Mouse (Mus musculus): ENCODE results near the gene Gbx1. TPM values are rescaled to one million over a fixed set of nuclear protein-coding genes. Genes with fewer than 3 reads are reported as not detected.

Gene Gbx1
- polyA plus RNA-seq, 1 experiment from 2014 or later, result 0.34 TPM

GRCm38 (mm10) chr5:24466762-24467161, 60.2 kb downstream of the Gbx1 start:
- DNase-seq (ENCODE audit: low spot score), result no peak
- Histone ChIP-seq H3K9me3 (no peaks in the 10 kb centered on the region), H3K4me1 (peaks cover 36% of the 10 kb centered on the region), H3K27me3 (replicated peaks; ENCODE audit: low read depth, poor library complexity, severe bottlenecking) (no peaks in the 10 kb centered on the region), H3K4me3 (no peak overlapping the region), H3K27ac (replicated peaks) (no peak overlapping the region), H3K36me3 (replicated peaks) (peaks cover 14% of the 10 kb centered on the region)
- WGBS, result 60% methylated on average over 12 of the region's 12 CpGs

DNA sequence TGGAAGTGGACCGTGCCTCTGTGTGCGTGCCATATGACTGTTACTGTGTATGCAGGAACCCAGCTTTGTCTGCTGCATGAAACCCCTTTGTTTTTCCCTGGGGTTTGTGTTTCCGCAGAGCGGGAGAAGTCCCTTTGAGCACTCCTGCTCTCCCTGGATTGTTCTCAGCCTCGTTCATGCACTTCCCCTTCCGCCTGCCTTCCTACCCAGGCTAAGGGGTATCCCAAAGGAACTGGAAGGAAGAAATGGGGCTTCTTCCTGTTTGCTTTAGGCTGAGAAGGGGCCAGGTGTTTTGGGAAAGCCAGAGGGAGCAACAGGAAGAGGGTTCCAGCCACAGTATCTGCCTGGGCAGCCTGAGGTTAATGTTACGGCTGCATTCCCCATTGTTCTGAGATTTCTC, 71.4 kb downstream of the Gbx1 start:
- H3K27ac ChIP-seq (replicated peaks), result 0 out of 2 replicates have a peak overlapping the region, but pooled peaks have one; percentile 51
- no peak for DNase-seq (ENCODE audit: low spot score)
- WGBS, result 62% methylated on average over 7 of the region's 7 CpGs
- H3K4me1 ChIP-seq, result peaks cover 53% of the 10 kb centered on the region
- H3K27me3 ChIP-seq (replicated peaks; ENCODE audit: low read depth, poor library complexity, severe bottlenecking), result 0 out of 2 replicates have a peak, but pooled peaks cover 3% of the 10 kb centered on the region
- H3K4me3 ChIP-seq, result peak overlapping the region; percentile 23
- H3K9me3 ChIP-seq, result no peaks in the 10 kb centered on the region
- H3K36me3 ChIP-seq (replicated peaks), result peaks cover 55% of the 10 kb centered on the region

DNA sequence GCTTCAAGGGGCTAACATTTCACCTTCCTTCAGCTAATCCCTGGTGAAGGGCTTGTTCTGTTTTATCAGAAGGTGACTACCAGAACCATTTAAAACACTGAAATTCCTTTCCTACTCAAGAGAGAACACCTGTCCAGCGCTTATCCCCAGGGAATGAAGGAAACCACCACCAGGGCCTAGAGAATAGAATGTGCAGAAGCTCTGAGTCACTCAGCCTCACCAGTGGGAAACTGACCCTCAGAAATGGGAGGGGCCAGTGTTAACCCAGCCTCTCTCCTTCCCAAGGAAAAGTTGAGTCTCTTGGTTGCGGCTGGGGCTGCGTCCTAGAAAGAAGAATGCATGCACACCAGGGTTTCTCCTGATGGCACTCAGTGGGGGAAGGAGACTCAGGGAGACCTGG, 71.9 kb downstream of the Gbx1 start:
- Histone ChIP-seq H3K9me3 (no peaks in the 10 kb centered on the region), H3K4me3 (peak overlapping the region; percentile 23), H3K36me3 (replicated peaks) (peaks cover 50% of the 10 kb centered on the region), H3K27ac (replicated peaks) (0 out of 2 replicates have a peak overlapping the region, but pooled peaks have one; percentile 51), H3K4me1 (peaks cover 51% of the 10 kb centered on the region), H3K27me3 (replicated peaks; ENCODE audit: low read depth, poor library complexity, severe bottlenecking) (peaks cover 7% of the 10 kb centered on the region)
- 68% methylated on average over 3 of the region's 3 CpGs for WGBS
- DNase-seq (ENCODE audit: low spot score), result no peak

- no peak for DNase-seq (ENCODE audit: low spot score)
- peak overlapping the region; percentile 87 for H3K4me3 ChIP-seq
- peaks cover 16% of the 10 kb centered on the region for H3K27me3 ChIP-seq (replicated peaks; ENCODE audit: low read depth, poor library complexity, severe bottlenecking)
- H3K4me1 ChIP-seq, result peaks cover 50% of the 10 kb centered on the region
- H3K27ac ChIP-seq (replicated peaks), result peak overlapping the region; percentile 94; the same call in 1 of the 2 replicates
- WGBS, result 25% methylated on average over 2 of the region's 2 CpGs
- H3K9me3 ChIP-seq, result no peaks in the 10 kb centered on the region
- peaks cover 42% of the 10 kb centered on the region for H3K36me3 ChIP-seq (replicated peaks)
These were observed 73.1 kb downstream of the Gbx1 start for GRCm38 (mm10) chr5:24453985-24454303.

DNA sequence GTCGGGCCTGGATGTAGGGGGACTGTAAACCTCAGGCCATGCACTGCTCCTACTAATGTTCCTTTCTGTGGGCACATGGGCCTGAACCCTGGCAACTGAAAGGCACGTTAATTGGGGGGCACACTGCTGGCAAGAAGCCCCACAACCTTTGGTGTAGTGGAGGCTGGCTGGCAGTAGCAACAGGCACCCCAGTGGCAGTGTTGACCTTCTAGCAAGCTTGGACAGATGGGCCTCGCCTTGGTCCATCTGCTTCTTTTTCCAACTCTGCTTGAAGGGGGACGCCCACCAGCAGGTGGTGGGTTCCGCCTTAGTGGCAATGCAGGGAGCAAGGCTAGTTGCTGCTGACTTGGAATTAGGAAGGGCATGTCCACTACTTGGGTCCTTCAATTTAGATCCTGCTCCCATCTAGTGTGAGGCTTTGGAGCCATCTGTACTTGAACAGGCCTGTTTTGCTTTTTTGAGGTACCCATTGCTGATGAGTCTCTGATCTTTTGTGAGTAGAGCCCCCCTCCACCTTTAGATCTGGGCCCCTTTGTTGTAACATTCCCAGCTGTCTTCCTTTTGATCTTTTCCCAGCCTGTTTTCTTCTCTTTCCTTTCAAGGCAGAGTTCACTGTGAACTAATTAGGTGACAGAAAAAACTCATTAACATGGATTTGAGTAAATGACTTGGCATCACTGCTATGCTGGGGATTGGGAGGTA, 73.6 kb downstream of the Gbx1 start:
- Histone ChIP-seq H3K36me3 (replicated peaks) (peaks cover 37% of the 10 kb centered on the region), H3K27ac (replicated peaks) (peak overlapping the region; percentile 94), H3K4me1 (peaks cover 50% of the 10 kb centered on the region), H3K27me3 (replicated peaks; ENCODE audit: low read depth, poor library complexity, severe bottlenecking) (peaks cover 21% of the 10 kb centered on the region), H3K4me3 (peak overlapping the region; percentile 87), H3K9me3 (no peaks in the 10 kb centered on the region)
- peak; percentile 26 for DNase-seq (ENCODE audit: low spot score)
- whole genome bisulfite sequencing, result 14% methylated on average over 5 of the region's 5 CpGs

Other genes starting within 250 kb of the Gbx1 start
- gene Kcnh2, start 175.6 kb downstream of the Gbx1 start, polyA plus RNA-seq (2016; fragmentation: Nextera tagmentation; extraction: Ambion mirVana), result 10.9 and 13.7 TPM in 2 replicates
- 7.6 and 7.7 TPM in 2 replicates for gene Nos3, start 162.4 kb downstream of the Gbx1 start, polyA plus RNA-seq (2016; fragmentation: Nextera tagmentation; extraction: Ambion mirVana)
- gene Atg9b, start 135.1 kb downstream of the Gbx1 start, polyA plus RNA-seq (2016; fragmentation: Nextera tagmentation; extraction: Ambion mirVana), result 0.69 and 0.83 TPM in 2 replicates
- gene Abcb8, start 133.5 kb downstream of the Gbx1 start, polyA plus RNA-seq (2016; fragmentation: Nextera tagmentation; extraction: Ambion mirVana), result 53.6 and 57.2 TPM in 2 replicates
- 0.31 and 0.34 TPM in 2 replicates for gene Asic3, start 113.8 kb downstream of the Gbx1 start, polyA plus RNA-seq (2016; fragmentation: Nextera tagmentation; extraction: Ambion mirVana)
- 46.9 and 50.7 TPM in 2 replicates for gene Cdk5, start 103.7 kb downstream of the Gbx1 start, polyA plus RNA-seq (2016; fragmentation: Nextera tagmentation; extraction: Ambion mirVana)
- gene Slc4a2, start 103.4 kb downstream of the Gbx1 start, polyA plus RNA-seq (2016; fragmentation: Nextera tagmentation; extraction: Ambion mirVana), result 35.1 and 38.4 TPM in 2 replicates
- 100 and 109 TPM in 2 replicates for gene Fastk, start 81.9 kb downstream of the Gbx1 start, polyA plus RNA-seq (2016; fragmentation: Nextera tagmentation; extraction: Ambion mirVana)
- gene Tmub1, start 79.3 kb downstream of the Gbx1 start, polyA plus RNA-seq (2016; fragmentation: Nextera tagmentation; extraction: Ambion mirVana), result 24.7 and 25.0 TPM in 2 replicates
- 30.8 and 36.6 TPM in 2 replicates for gene Agap3, start 75.0 kb downstream of the Gbx1 start, polyA plus RNA-seq (2016; fragmentation: Nextera tagmentation; extraction: Ambion mirVana)
- 0.29 TPM in 1 of 2 replicates, not detected in the other for gene Asb10, start 13.8 kb upstream of the Gbx1 start, polyA plus RNA-seq (2016; fragmentation: Nextera tagmentation; extraction: Ambion mirVana)
- 0.07 and 0.08 TPM in 2 replicates for gene 4931409K22Rik, start 29.6 kb upstream of the Gbx1 start, polyA plus RNA-seq (2016; fragmentation: Nextera tagmentation; extraction: Ambion mirVana)
- gene Abcf2, start 50.3 kb upstream of the Gbx1 start, polyA plus RNA-seq (2016; fragmentation: Nextera tagmentation; extraction: Ambion mirVana), result 181 and 183 TPM in 2 replicates
- 14.8 and 19.6 TPM in 2 replicates for gene Chpf2, start 59.5 kb upstream of the Gbx1 start, polyA plus RNA-seq (2016; fragmentation: Nextera tagmentation; extraction: Ambion mirVana)
- gene Smarcd3, start 97.2 kb upstream of the Gbx1 start, polyA plus RNA-seq (2016; fragmentation: Nextera tagmentation; extraction: Ambion mirVana), result 22.2 and 24.8 TPM in 2 replicates
- gene Nub1, start 158.3 kb upstream of the Gbx1 start, polyA plus RNA-seq (2016; fragmentation: Nextera tagmentation; extraction: Ambion mirVana), result 27.7 and 29.5 TPM in 2 replicates
- 51.1 and 58.6 TPM in 2 replicates for gene Wdr86, start 203.5 kb upstream of the Gbx1 start, polyA plus RNA-seq (2016; fragmentation: Nextera tagmentation; extraction: Ambion mirVana)
- 0.40 and 1.8 TPM in 2 replicates for gene Crygn, start 230.8 kb upstream of the Gbx1 start, polyA plus RNA-seq (2016; fragmentation: Nextera tagmentation; extraction: Ambion mirVana)